Mouse (Mus musculus): ENCODE measurements around the gene Pclo. TPM values are rescaled to one million over a fixed set of nuclear protein-coding genes. Genes with fewer than 3 reads are reported as not detected.
A peak's percentile ranks its signal among the peaks of the same experiment; 100 is the strongest.
"Not testable (repeated sequence)": the region's sequence is repeated elsewhere in the genome, so short reads cannot be mapped to it uniquely, and the experiment has no call there.

The Pclo gene
- polyA plus RNA-seq (2014; fragmentation: Nextera tagmentation; extraction: Ambion mirVana), result 2.3 and 2.4 TPM in 2 replicates

GRCm38 (mm10) chr5:14514631-14515523 lies at the start of gene Pclo:
TSS of gene Pclo (plus strand) at chr5:14514918.
- peak; percentile 98 for ATAC-seq (replicated peaks; ENCODE audit: low FRiP score)
- under 1% methylated on average over 84 of the region's 89 CpGs for WGBS

GRCm38 (mm10) chr5:14494431-14494830 lies 20.3 kb upstream of the Pclo start:
- not testable (repeated sequence) for DNase-seq (ENCODE audit: low spot score); ATAC-seq (replicated peaks; ENCODE audit: low FRiP score); H3K9me3 ChIP-seq (ENCODE audit: control insufficient read depth, low read length); H3K27me3 ChIP-seq (ENCODE audit: control insufficient read depth, insufficient read depth, low read length); H3K4me2 ChIP-seq (ENCODE audit: low read depth, low read length, severe bottlenecking); H3K36me3 ChIP-seq (ENCODE audit: control insufficient read depth, insufficient read depth, low read length); H3K27ac ChIP-seq (ENCODE audit: low read depth, low read length); H3K4me3 ChIP-seq (ENCODE audit: low read depth, low read length); H3K4me1 ChIP-seq (replicated peaks; ENCODE audit: control insufficient read depth, insufficient read depth, low read length); H3K9ac ChIP-seq (ENCODE audit: low read length)
- 59% methylated on average over 2 of the region's 2 CpGs for WGBS

More at GRCm38 (mm10) chr5:14514631-14515523, at the start of gene Pclo:
- DNase-seq (ENCODE audit: low spot score), result peak; percentile 95
- Histone ChIP-seq H3K9ac (ENCODE audit: low read length) (peak within 1 kb of the TSS; percentile 78), H3K27ac (ENCODE audit: low read depth, low read length) (peak within 1 kb of the TSS; percentile 81), H3K36me3 (ENCODE audit: control insufficient read depth, insufficient read depth, low read length) (no peaks in the 10 kb centered on the region), H3K4me2 (ENCODE audit: low read depth, low read length, severe bottlenecking) (peak within 1 kb of the TSS; percentile 68), H3K4me3 (ENCODE audit: low read depth, low read length) (peak within 1 kb of the TSS; percentile 73), H3K27me3 (ENCODE audit: control insufficient read depth, insufficient read depth, low read length) (no peaks in the 10 kb centered on the region), H3K9me3 (ENCODE audit: control insufficient read depth, low read length) (no peaks in the 10 kb centered on the region), H3K4me1 (replicated peaks; ENCODE audit: control insufficient read depth, insufficient read depth, low read length) (no peaks in the 10 kb centered on the region)

GRCm38 (mm10) chr5:14508522-14508921 lies 6.2 kb upstream of the Pclo start:
- H3K27ac ChIP-seq (ENCODE audit: low read depth, low read length), result no peak overlapping the region
- no peaks in the 10 kb centered on the region for H3K36me3 ChIP-seq (ENCODE audit: control insufficient read depth, insufficient read depth, low read length)
- DNase-seq (ENCODE audit: low spot score) (no peak), ATAC-seq (replicated peaks; ENCODE audit: low FRiP score) (no peak)
- no peaks in the 10 kb centered on the region for H3K9me3 ChIP-seq (ENCODE audit: control insufficient read depth, low read length)
- H3K4me1 ChIP-seq (replicated peaks; ENCODE audit: control insufficient read depth, insufficient read depth, low read length), result no peaks in the 10 kb centered on the region
- 80% methylated on average over 1 of the region's 1 CpGs for WGBS
- no peak overlapping the region for H3K4me2 ChIP-seq (ENCODE audit: low read depth, low read length, severe bottlenecking)
- no peak overlapping the region for H3K4me3 ChIP-seq (ENCODE audit: low read depth, low read length)
- no peaks in the 10 kb centered on the region for H3K27me3 ChIP-seq (ENCODE audit: control insufficient read depth, insufficient read depth, low read length)
- H3K9ac ChIP-seq (ENCODE audit: low read length), result no peak overlapping the region

- H3K36me3 ChIP-seq (ENCODE audit: control insufficient read depth, insufficient read depth, low read length), result no peaks in the 10 kb centered on the region
- no peaks in the 10 kb centered on the region for H3K9me3 ChIP-seq (ENCODE audit: control insufficient read depth, low read length)
- no peak overlapping the region for H3K27ac ChIP-seq (ENCODE audit: low read depth, low read length)
- DNase-seq (ENCODE audit: low spot score) (no peak), ATAC-seq (replicated peaks; ENCODE audit: low FRiP score) (no peak)
- H3K4me3 ChIP-seq (ENCODE audit: low read depth, low read length), result no peak overlapping the region
- WGBS, result 82% methylated on average over 1 of the region's 1 CpGs
- H3K4me2 ChIP-seq (ENCODE audit: low read depth, low read length, severe bottlenecking), result no peak overlapping the region
- H3K9ac ChIP-seq (ENCODE audit: low read length), result no peak overlapping the region
- H3K27me3 ChIP-seq (ENCODE audit: control insufficient read depth, insufficient read depth, low read length), result no peaks in the 10 kb centered on the region
- no peaks in the 10 kb centered on the region for H3K4me1 ChIP-seq (replicated peaks; ENCODE audit: control insufficient read depth, insufficient read depth, low read length)
Observed at GRCm38 (mm10) chr5:14509621-14510020, 5.1 kb upstream of the Pclo start.

- DNase-seq (ENCODE audit: low spot score) (no peak), ATAC-seq (replicated peaks; ENCODE audit: low FRiP score) (no peak)
- Histone ChIP-seq H3K9ac (ENCODE audit: low read length) (no peak overlapping the region), H3K9me3 (ENCODE audit: control insufficient read depth, low read length) (no peaks in the 10 kb centered on the region), H3K27ac (ENCODE audit: low read depth, low read length) (no peak overlapping the region), H3K4me3 (ENCODE audit: low read depth, low read length) (no peak overlapping the region), H3K4me1 (replicated peaks; ENCODE audit: control insufficient read depth, insufficient read depth, low read length) (no peaks in the 10 kb centered on the region), H3K36me3 (ENCODE audit: control insufficient read depth, insufficient read depth, low read length) (no peaks in the 10 kb centered on the region), H3K27me3 (ENCODE audit: control insufficient read depth, insufficient read depth, low read length) (no peaks in the 10 kb centered on the region), H3K4me2 (ENCODE audit: low read depth, low read length, severe bottlenecking) (no peak overlapping the region)
- WGBS, result 73% methylated on average over 4 of the region's 4 CpGs
Observed at GRCm38 (mm10) chr5:14518131-14518832, 3.6 kb downstream of the Pclo start.

GRCm38 (mm10) chr5:14522006-14522405 lies 7.3 kb downstream of the Pclo start:
- no peaks in the 10 kb centered on the region for H3K4me1 ChIP-seq (replicated peaks; ENCODE audit: control insufficient read depth, insufficient read depth, low read length)
- H3K36me3 ChIP-seq (ENCODE audit: control insufficient read depth, insufficient read depth, low read length), result no peaks in the 10 kb centered on the region
- no peaks in the 10 kb centered on the region for H3K9me3 ChIP-seq (ENCODE audit: control insufficient read depth, low read length)
- DNase-seq (ENCODE audit: low spot score) (no peak), ATAC-seq (replicated peaks; ENCODE audit: low FRiP score) (no peak)
- WGBS, result 86% methylated on average over 4 of the region's 4 CpGs
- no peak overlapping the region for H3K9ac ChIP-seq (ENCODE audit: low read length)
- H3K27me3 ChIP-seq (ENCODE audit: control insufficient read depth, insufficient read depth, low read length), result no peaks in the 10 kb centered on the region
- no peak overlapping the region for H3K4me3 ChIP-seq (ENCODE audit: low read depth, low read length)
- H3K4me2 ChIP-seq (ENCODE audit: low read depth, low read length, severe bottlenecking), result no peak overlapping the region
- H3K27ac ChIP-seq (ENCODE audit: low read depth, low read length), result no peak overlapping the region

- Histone ChIP-seq H3K9me3 (ENCODE audit: control insufficient read depth, low read length) (no peaks in the 10 kb centered on the region), H3K9ac (ENCODE audit: low read length) (no peak overlapping the region), H3K4me1 (replicated peaks; ENCODE audit: control insufficient read depth, insufficient read depth, low read length) (no peaks in the 10 kb centered on the region), H3K4me3 (ENCODE audit: low read depth, low read length) (no peak overlapping the region), H3K4me2 (ENCODE audit: low read depth, low read length, severe bottlenecking) (no peak overlapping the region), H3K36me3 (ENCODE audit: control insufficient read depth, insufficient read depth, low read length) (no peaks in the 10 kb centered on the region), H3K27me3 (ENCODE audit: control insufficient read depth, insufficient read depth, low read length) (no peaks in the 10 kb centered on the region), H3K27ac (ENCODE audit: low read depth, low read length) (no peak overlapping the region)
- DNase-seq (ENCODE audit: low spot score), result no peak
- no peak for ATAC-seq (replicated peaks; ENCODE audit: low FRiP score)
Observed at GRCm38 (mm10) chr5:14526038-14526437, 11.3 kb downstream of the Pclo start.

GRCm38 (mm10) chr5:14527796-14528195 lies 13.1 kb downstream of the Pclo start:
- 55% methylated on average over 1 of the region's 1 CpGs for WGBS
- DNase-seq (ENCODE audit: low spot score) (no peak), ATAC-seq (replicated peaks; ENCODE audit: low FRiP score) (no peak)

More at GRCm38 (mm10) chr5:14527796-14528195, 13.1 kb downstream of the Pclo start:
- no peak overlapping the region for H3K4me2 ChIP-seq (ENCODE audit: low read depth, low read length, severe bottlenecking)
- no peaks in the 10 kb centered on the region for H3K4me1 ChIP-seq (replicated peaks; ENCODE audit: control insufficient read depth, insufficient read depth, low read length)
- no peak overlapping the region for H3K9ac ChIP-seq (ENCODE audit: low read length)
- H3K27me3 ChIP-seq (ENCODE audit: control insufficient read depth, insufficient read depth, low read length), result no peaks in the 10 kb centered on the region
- H3K27ac ChIP-seq (ENCODE audit: low read depth, low read length), result no peak overlapping the region
- no peak overlapping the region for H3K4me3 ChIP-seq (ENCODE audit: low read depth, low read length)
- no peaks in the 10 kb centered on the region for H3K36me3 ChIP-seq (ENCODE audit: control insufficient read depth, insufficient read depth, low read length)
- H3K9me3 ChIP-seq (ENCODE audit: control insufficient read depth, low read length), result no peaks in the 10 kb centered on the region
